Mouse (Mus musculus) heart, embryonic 10.5 days (tissue): ENCODE measurements around the gene Ezh2. TPM values are rescaled to one million over a fixed set of nuclear protein-coding genes. Genes with fewer than 3 reads are reported as not detected.

Source experiments
- DNase-seq: peaks from one replicate; pipeline ENCODE4 v3.0.0-alpha.2; 2017; ENCODE audit warnings: low spot score
- H3K27ac ChIP-seq: fragments of 300-500 bp; sonication (generic); 2 replicates; pipeline ENCODE4 v1.5.1; 2016; ENCODE audit warnings: mild to moderate bottlenecking
- H3K27me3 ChIP-seq: fragments of 300-500 bp; sonication (generic); 2 replicates; pipeline ENCODE4 v1.6.1; 2016; ENCODE audit warnings: mild to moderate bottlenecking; ENCODE audit not compliant: poor library complexity, insufficient read depth, severe bottlenecking
- H3K36me3 ChIP-seq: fragments of 300-500 bp; sonication (generic); 2 replicates; pipeline ENCODE4 v1.6.1; 2016; ENCODE audit warnings: mild to moderate bottlenecking, moderate library complexity
- H3K4me1 ChIP-seq: fragments of 300-500 bp; sonication (generic); 2 replicates; pipeline ENCODE4 v1.6.1; 2016; ENCODE audit warnings: mild to moderate bottlenecking
- H3K4me3 ChIP-seq: fragments of 300-500 bp; sonication (generic); 2 replicates; pipeline ENCODE4 v1.5.1; 2016; ENCODE audit warnings: mild to moderate bottlenecking, moderate library complexity
- H3K9me3 ChIP-seq: fragments of 300-500 bp; sonication (generic); 2 replicates; pipeline ENCODE4 v1.6.1; 2016; ENCODE audit warnings: mild to moderate bottlenecking, moderate library complexity
- WGBS: fragments of 180-500 bp; shearing (Covaris S2); methylation state at CpG from one replicate; pipeline ENCODE4 v1.1.7; 2016; 5-methylcytosine and 5-hydroxymethylcytosine counted together
- polyA plus RNA-seq: library from polyadenylated mRNA; unstranded; fragments of >200 nt; fragmentation: Nextera tagmentation; extraction: Ambion mirVana; gene quantifications from 2 replicates; pipeline ENCODE4 v1.2.1, GENCODE M21; 2016

Ezh2 gene
- polyA plus RNA-seq, 1 experiment from 2014 or later, result 111 TPM

GRCm38 (mm10) chr6:47525041-47525440 lies 70.1 kb downstream of the Ezh2 start:
- DNase-seq, result no peak
- WGBS, result 84% methylated on average over 2 of the region's 2 CpGs
- H3K27ac ChIP-seq, result no peak overlapping the region
- H3K36me3 ChIP-seq, result peaks cover 96% of the 10 kb centered on the region
- H3K27me3 ChIP-seq, result no peaks in the 10 kb centered on the region
- no peaks in the 10 kb centered on the region for H3K9me3 ChIP-seq
- no peaks in the 10 kb centered on the region for H3K4me1 ChIP-seq
- H3K4me3 ChIP-seq, result no peak overlapping the region

DNA sequence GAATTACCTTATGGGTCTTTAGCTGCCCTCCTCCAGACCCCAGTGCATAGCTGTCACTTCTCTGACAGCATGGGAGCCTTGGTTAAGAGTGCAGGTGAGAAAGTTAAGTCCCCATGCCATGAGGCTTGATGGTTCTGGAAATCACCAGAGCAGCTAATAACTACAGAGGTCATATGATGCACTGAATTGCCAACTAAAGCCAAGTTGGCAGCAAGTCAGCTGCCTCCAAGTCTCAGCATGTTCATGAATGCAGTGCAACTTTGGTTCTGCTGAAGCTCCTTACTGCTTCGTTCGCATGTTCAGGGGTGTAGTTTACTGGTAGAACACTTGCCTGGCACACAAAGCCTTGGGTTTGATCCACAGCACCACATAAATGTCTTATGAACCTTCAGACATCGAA lies 72.7 kb downstream of the Ezh2 start:
- H3K27ac ChIP-seq, result no peak overlapping the region
- DNase-seq, result no peak
- WGBS, result 98% methylated on average over 3 of the region's 3 CpGs
- H3K27me3 ChIP-seq, result no peaks in the 10 kb centered on the region
- no peaks in the 10 kb centered on the region for H3K4me1 ChIP-seq
- H3K4me3 ChIP-seq, result no peak overlapping the region
- H3K36me3 ChIP-seq, result peaks cover 96% of the 10 kb centered on the region
- H3K9me3 ChIP-seq, result no peaks in the 10 kb centered on the region

DNA sequence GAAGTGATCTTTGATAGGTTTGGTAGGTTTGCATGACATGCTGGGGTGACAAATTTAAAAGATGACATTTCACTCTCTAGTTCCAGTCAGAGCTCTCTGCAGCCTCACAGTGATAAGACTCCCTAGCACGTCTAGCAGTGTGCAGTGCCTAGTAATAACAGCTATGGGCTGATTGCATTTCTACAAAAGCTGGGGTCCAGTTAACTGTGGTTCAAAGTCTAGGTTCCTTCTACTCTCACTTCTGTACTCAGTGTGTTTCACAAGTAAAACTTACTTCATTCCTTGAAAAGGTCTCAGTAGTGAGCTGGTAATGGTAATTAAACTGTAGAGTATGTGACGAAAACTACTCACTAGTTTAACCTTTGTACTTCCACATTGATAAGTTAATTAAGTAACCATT lies 75.1 kb downstream of the Ezh2 start:
- H3K4me3 ChIP-seq, result no peak overlapping the region
- no peak for DNase-seq
- no peak overlapping the region for H3K27ac ChIP-seq
- H3K27me3 ChIP-seq, result no peaks in the 10 kb centered on the region
- H3K9me3 ChIP-seq, result no peaks in the 10 kb centered on the region
- 81% methylated on average over 2 of the region's 2 CpGs for WGBS
- no peaks in the 10 kb centered on the region for H3K4me1 ChIP-seq
- H3K36me3 ChIP-seq, result peaks cover 95% of the 10 kb centered on the region

DNA sequence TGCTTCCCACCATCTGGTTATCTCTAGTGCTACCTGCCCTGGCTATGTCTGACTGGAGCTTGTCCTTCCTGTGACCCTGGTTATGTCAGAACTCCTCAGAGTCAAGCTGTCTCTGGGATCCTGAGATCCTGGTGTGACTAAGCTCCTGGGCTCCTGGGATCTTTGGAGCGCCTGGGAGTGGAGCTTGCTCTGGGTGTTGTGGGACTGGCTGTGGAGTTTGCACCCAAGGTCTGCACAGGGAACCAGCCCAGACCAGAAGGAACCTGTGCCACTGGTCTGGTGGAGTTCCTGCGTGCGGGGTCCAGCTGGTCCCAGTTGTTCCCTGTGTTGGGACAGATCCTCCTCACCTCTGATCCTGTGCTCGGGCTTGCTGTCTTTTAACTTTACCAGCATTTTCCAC lies 100.6 kb downstream of the Ezh2 start:
- 79% methylated on average over 4 of the region's 4 CpGs for WGBS

GRCm38 (mm10) chr6:47482027-47482426 lies 113.1 kb downstream of the Ezh2 start:
- no peaks in the 10 kb centered on the region for H3K4me1 ChIP-seq
- no peak overlapping the region for H3K27ac ChIP-seq
- no peaks in the 10 kb centered on the region for H3K27me3 ChIP-seq
- 98% methylated on average over 1 of the region's 1 CpGs for WGBS
- peaks cover 7% of the 10 kb centered on the region for H3K36me3 ChIP-seq
- no peak for DNase-seq
- H3K9me3 ChIP-seq, result no peaks in the 10 kb centered on the region
- H3K4me3 ChIP-seq, result no peak overlapping the region

More for the DNA sequence above, 100.6 kb downstream of the Ezh2 start:
- Histone ChIP-seq H3K9me3 (no peaks in the 10 kb centered on the region), H3K36me3 (peaks cover 9% of the 10 kb centered on the region; the same call in 1 of the 2 replicates), H3K27me3 (no peaks in the 10 kb centered on the region), H3K27ac (no peak overlapping the region), H3K4me3 (no peak overlapping the region), H3K4me1 (peaks cover 6% of the 10 kb centered on the region)
- DNase-seq, result no peak

Other genes starting within 250 kb of the Ezh2 start
- gene Cul1, start 141.9 kb downstream of the Ezh2 start, polyA plus RNA-seq, result 137 and 157 TPM in 2 replicates
- gene Pdia4, start 218.1 kb upstream of the Ezh2 start, polyA plus RNA-seq, result 232 and 268 TPM in 2 replicates
- 1.2 and 3.5 TPM in 2 replicates for gene Zfp786, start 235.5 kb upstream of the Ezh2 start, polyA plus RNA-seq
- gene Zfp398, start 240.3 kb upstream of the Ezh2 start, polyA plus RNA-seq, result 4.7 and 5.4 TPM in 2 replicates